Mouse (Mus musculus): ENCODE data around the gene Rhot2. TPM values are rescaled to one million over a fixed set of nuclear protein-coding genes. Genes with fewer than 3 reads are reported as not detected.
A peak's percentile ranks its signal among the peaks of the same experiment; 100 is the strongest.
"Not testable (repeated sequence)": the region's sequence is repeated elsewhere in the genome, so short reads cannot be mapped to it uniquely, and the experiment has no call there.

Gene Rhot2
- polyA plus RNA-seq, 1 experiment, result 122 TPM

DNA sequence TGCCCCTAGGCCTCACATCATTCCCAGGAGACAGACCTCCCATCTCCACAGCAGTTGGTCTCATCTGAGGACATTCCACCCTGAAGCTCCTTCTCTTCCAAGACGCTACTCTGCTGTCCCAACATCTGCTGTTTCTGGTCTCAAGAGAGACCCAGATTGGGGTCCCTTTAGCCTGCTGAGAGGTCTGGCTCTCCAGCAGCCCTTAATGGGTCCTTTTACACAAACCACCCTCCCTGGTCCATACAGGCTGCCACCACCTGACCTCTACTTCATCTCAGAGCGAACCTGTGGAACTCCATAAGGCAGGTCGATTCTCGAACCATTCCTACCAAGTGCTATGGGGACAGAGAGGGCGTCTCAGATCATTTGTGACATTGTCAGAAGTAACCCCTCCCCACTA is 36.6 kb downstream of the Rhot2 start:
- no peak for DNase-seq (ENCODE audit: extremely low spot score in 1 of 2, low spot score in 1 of 2)

DNA sequence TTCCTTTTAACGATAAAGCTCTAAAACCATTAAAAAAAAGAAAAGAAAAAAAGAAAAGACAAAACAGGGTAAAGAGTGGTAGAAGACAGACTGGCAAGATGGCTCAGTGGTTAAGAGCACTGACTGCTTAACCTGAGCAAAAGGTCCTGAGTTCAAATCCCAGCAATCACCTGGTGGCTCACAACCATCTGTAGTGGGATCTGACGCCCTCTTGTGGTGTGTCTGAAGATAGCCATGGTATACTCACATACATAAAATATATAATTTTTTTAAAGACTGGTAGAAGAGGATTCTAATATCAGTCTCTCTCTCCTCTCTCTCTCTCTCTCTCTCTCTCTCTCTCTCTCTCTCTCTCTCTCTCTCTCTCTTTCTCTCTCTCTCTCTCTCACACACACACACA is 37.2 kb downstream of the Rhot2 start:
- DNase-seq (ENCODE audit: extremely low spot score in 1 of 2, low spot score in 1 of 2), result not testable (repeated sequence)

DNA sequence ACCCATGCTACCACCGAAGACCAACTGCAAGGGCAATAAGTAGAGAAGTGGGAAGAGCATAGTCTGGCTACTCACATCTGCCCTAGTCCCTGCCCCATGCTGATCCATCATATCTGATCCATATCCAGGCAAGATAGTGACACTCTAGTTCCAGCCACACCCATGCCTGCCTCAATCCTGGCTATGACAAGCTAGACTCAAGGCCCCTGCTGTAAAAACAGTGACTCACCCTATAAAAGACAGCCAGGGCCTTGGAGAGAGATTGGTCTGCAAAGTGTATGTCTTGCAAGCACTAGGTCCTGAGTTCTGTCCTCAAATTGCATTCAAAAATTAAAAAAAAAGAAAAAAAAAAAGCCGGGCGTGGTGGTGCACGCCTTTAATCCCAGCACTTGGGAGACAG is 38.1 kb downstream of the Rhot2 start:
- DNase-seq (ENCODE audit: extremely low spot score in 1 of 2, low spot score in 1 of 2), result no peak

DNA sequence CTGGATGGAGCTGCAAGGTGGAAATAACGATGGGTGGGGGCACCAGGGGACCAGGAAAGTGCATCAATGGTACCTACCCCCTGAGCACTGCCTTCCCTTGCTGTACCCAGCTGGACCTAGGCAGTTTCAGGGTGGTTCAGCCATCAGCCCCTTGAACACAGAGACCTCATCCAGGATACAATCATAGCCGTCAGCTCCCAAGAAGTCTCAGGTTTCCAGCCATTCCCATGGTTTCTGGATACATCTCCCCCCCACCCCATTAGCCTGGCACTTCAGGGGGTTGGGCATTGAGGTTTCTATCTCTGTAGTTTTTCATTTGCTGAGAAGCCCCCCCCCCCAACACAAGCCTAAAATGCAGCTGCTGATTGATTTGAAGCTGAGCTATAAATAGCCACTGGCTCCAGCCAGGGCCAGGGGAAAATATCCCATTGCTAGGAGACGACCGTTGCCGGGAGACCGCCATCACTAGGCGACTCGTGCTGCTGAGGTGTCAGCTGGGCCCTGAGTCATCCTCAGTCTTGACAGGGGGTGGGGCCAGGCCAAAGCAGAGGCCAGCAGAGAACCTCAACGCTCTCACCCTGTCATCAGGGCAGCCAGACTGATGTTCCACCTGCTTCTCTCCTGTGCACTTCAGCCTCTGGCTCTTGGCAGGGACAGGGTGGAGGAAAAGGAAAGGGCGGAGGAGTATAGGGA is 41.7 kb downstream of the Rhot2 start:
- DNase-seq (ENCODE audit: extremely low spot score in 1 of 2, low spot score in 1 of 2), result peak; percentile 87 to 88

DNA sequence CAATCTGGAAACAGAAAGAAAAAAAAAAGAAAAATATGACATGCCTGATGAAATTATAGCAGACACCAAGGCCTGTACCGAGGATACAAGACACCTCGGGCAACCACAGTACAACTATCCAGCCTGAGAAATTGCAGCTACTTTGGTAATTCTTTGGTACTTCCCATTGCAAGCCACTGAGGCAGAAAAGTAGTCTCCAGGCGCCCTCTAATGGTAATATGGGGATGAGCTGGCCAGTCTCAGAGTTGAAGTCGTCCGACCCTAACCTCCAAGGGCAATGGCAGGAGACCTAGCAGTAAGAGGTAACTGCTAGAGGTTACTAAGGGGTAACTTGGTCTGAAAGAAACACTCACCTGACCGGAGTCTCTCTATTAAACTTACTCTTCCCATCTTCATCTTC is 43.6 kb downstream of the Rhot2 start:
- peak in 1 of 2 experiments; percentile 89 for DNase-seq (ENCODE audit: extremely low spot score in 1 of 2, low spot score in 1 of 2)

DNA sequence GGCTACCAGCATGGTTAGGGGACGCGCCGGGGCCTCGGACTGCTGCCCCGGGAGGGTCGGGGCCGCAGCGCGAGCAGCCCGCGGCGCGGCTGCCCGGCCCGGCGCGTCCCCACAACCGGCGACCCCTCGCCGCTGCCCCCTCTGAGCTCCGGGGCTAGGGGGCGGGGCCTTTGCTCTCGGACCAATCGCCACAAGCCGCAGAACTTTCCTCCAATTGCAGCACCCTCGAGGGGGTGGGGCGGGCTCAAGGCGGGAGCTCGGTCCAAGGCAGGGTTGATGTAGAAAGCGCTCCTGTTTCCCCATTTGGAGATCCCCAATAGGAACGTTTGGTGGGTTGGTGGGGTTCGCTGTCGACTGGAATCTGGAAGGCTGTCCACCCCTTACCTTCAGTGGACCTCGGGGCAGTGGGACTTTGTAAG is 47.7 kb downstream of the Rhot2 start, which contains the start of gene Metrn:
TSS of gene Metrn (minus strand) at position 186 of the 419 bp plus-strand sequence.
- DNase-seq (ENCODE audit: extremely low spot score in 1 of 2, low spot score in 1 of 2), result peak in 1 of 2 experiments; percentile 75

DNA sequence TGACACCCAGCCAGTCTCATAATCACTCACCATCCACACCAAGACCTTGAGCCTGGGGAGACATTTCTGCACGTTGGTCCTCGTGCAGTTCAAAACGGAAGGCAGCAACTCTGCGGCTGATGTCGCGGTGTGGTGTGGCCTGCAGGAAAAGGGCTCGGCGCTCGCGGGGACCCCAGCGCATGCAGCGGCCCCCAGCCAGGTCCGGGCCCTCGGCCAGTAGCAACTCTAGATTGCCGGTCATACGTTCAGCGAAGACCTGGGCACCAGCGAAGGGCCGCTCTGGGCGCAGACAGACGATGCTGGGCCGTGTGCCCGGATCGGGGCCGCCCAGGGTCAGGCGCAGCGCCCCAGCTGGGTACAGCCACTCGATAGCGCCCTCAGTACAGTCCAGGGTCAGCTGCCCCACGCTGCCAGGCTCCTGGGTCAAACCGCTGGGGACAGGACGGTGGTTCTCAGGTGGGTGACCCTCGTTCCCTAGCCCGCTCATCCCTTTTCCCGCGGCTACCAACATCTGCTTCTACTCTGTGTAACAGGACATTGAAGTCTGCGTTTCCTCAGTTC is 48.4 kb downstream of the Rhot2 start:
- DNase-seq (ENCODE audit: extremely low spot score in 1 of 2, low spot score in 1 of 2), result no peak

DNA sequence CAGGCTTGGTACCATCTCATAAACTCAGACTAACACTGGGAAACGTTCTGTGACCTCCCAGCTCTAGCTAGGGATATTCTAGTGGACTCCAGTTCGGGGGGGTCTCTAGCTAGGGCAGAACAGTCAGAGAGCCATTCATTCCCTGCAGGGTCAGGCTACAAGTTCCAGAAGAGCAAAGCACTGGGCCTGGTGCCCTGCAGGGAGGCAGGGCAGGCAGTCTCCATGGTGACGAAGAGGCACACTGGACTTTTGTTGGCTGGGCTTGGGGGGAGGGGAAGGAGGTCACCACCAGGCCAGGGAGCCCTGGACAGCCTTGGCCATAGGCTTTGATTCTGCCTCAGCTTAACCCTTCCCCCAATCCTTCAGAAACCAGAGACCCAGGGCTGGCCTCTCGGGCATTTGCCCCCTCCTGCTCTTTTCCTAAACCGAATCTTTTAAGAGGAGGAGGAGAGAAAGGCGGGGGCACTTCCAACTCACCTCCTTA is 49.0 kb downstream of the Rhot2 start, which contains the start of gene AC134908.4:
TSS of gene AC134908.4 (minus strand) at position 51 of the 484 bp plus-strand sequence.
- peak; percentile 59 to 66 for DNase-seq (ENCODE audit: extremely low spot score in 1 of 2, low spot score in 1 of 2)

DNA sequence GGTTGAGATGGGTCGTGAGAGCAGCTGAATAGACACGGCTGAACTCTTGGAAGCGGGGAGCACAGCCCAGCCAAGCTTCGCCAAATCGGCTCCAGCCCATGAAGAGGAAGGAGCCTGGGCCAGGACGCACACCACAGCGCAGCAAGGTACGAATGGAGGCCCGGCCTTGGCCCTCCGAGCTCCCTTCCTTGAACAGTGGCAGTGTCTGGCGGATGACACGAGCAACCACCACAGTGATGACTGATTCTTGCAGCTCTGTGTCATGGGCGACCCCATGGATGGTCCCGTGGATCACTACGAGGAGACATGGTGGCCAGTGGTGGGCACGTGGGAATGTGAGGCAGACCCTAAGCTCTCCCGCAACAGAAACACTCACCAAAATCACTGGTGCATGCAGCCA is 49.7 kb downstream of the Rhot2 start:
- DNase-seq (ENCODE audit: extremely low spot score in 1 of 2, low spot score in 1 of 2), result no peak

DNA sequence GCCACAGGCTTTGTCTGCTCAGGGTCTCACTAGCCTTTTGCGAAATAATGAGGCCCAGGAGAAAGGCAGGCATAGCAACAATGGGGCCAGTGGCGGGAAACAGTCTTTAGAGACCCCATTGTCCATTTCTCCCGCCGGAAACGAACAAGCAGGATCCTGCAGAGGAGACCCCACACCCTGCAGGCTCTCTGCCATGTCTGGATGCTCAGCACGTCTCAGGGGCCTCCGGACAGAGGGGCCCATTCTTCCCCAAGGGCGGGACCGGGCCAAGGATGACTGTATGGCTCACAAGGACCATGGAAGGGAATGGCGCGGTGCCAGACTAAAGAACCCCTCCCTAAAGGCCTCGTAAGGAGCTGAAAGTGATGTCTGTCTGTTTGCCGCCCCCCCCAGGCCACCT is 50.5 kb downstream of the Rhot2 start:
- DNase-seq (ENCODE audit: extremely low spot score in 1 of 2, low spot score in 1 of 2), result no peak

DNA sequence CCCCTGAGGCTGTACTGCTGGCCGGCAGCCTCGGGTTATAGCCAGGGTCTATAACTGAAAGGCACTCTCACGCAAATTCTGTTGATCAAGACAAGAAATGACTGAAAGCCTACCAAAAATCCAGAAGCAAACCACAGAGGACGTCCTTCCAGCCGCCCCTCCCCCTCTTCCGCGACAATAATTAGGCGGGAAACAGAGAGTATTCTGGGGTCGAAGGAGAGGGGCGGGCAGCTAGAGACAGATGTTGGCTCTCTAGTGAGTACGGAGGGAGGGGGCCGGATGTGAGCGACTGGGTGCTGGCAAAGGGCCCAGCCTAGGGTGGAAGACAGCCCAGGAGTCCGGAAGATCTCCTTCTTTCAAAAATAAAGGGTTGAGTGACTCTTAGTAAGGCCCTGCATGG is 52.0 kb downstream of the Rhot2 start, which contains the start of gene Fam173a:
TSS of gene Fam173a (minus strand) at position 287 of the 400 bp plus-strand sequence.
- DNase-seq (ENCODE audit: extremely low spot score in 1 of 2, low spot score in 1 of 2), result peak in 1 of 2 experiments; percentile 71

DNA sequence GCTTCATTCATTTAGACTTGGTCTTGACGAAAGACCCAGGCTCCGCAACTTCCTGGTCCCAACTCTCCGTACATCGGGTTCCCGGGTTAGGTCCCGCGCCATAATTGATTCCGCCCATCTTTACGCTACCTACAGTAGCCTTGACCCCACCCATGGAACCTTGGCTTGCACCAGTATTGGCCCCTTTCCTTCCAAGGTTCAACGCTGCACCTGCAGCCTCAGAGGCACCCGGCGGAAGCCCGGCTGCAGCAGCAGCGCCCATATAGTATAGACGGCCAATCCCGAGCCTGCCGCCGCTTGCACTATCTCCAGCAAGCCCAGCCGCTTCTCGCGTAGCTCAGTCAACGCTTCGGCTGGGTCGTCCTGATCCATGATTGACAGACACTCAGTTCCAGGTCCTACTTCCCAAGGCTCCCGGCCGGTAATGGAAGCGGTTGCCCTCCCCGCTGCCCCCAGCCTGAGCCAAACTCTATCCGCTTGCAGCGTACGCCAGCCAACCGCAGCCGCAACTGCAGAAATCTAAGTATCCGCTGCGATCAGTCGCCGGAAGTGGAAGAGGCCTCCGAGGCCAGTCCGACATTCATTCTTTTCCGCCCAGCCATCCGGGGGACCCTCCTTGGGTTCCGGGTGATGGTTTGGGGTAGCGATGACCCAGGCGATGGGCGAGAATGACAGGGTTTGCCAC is 52.7 kb downstream of the Rhot2 start:
- peak; percentile 64 to 91 for DNase-seq (ENCODE audit: extremely low spot score in 1 of 2, low spot score in 1 of 2)

DNA sequence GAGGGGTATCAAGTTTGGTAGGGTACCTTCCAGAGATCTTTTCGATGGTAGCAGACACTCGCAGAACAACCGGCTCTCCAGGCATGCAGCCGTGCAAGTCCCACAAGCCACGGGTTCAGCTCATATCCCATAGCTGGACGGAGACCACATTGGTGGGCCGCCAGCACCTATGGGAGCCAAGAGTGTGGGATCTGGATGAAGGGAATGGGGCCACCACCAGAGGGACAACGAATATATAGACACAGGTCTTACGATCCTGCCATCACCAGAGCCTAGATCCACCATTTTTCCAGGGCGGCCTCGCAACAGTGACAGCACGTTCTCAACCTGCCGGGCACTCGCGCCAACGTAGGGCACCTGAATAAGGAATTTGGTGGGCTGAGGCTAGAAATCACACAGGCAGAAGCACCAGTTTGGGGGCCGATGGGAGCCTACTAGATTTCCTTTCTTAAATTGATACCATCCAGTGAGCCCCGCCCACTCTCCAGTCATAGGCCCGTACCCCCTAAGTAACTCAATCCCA is 53.3 kb downstream of the Rhot2 start:
- DNase-seq (ENCODE audit: extremely low spot score in 1 of 2, low spot score in 1 of 2), result no peak

Other genes with a start within 250 kb of the Rhot2 start
- gene Gng13, start 127.7 kb downstream of the Rhot2 start, polyA plus RNA-seq (2012; rRNA removed), result 330 and 335 TPM in 2 replicates
- 2.5 and 2.9 TPM in 2 replicates for gene Chtf18, start 117.4 kb downstream of the Rhot2 start, polyA plus RNA-seq (2012; rRNA removed)
- gene Rpusd1, start 117.2 kb downstream of the Rhot2 start, polyA plus RNA-seq (2012; rRNA removed), result 98.8 and 117 TPM in 2 replicates
- 0.16 and 0.88 TPM in 2 replicates for gene Mslnl, start 108.8 kb downstream of the Rhot2 start, polyA plus RNA-seq (2012; rRNA removed)
- 2.9 and 3.0 TPM in 2 replicates for gene Msln, start 90.5 kb downstream of the Rhot2 start, polyA plus RNA-seq (2012; rRNA removed)
- 35.9 and 38.5 TPM in 2 replicates for gene Narfl, start 71.1 kb downstream of the Rhot2 start, polyA plus RNA-seq (2012; rRNA removed)
- gene Haghl, start 59.2 kb downstream of the Rhot2 start, polyA plus RNA-seq (2012; rRNA removed), result 223 and 246 TPM in 2 replicates
- gene Ccdc78, start 58.3 kb downstream of the Rhot2 start, polyA plus RNA-seq (2012; rRNA removed), result 0.06 and 0.08 TPM in 2 replicates
- gene Fam173a, start 52.0 kb downstream of the Rhot2 start, polyA plus RNA-seq (2012; rRNA removed), result 158 and 169 TPM in 2 replicates
- 1.4 and 2.0 TPM in 2 replicates for gene AC134908.4, start 49.2 kb downstream of the Rhot2 start, polyA plus RNA-seq (2012; rRNA removed)
- gene Metrn, start 47.7 kb downstream of the Rhot2 start, polyA plus RNA-seq (2012; rRNA removed), result 159 and 186 TPM in 2 replicates
- gene Fbxl16, start 35.8 kb downstream of the Rhot2 start, polyA plus RNA-seq (2012; rRNA removed), result 604 and 691 TPM in 2 replicates
- gene Wdr24, start 21.2 kb downstream of the Rhot2 start, polyA plus RNA-seq (2012; rRNA removed), result 34.8 and 40.0 TPM in 2 replicates
- 65.0 and 65.6 TPM in 2 replicates for gene Jmjd8, start 16.0 kb downstream of the Rhot2 start, polyA plus RNA-seq (2012; rRNA removed)
- gene Stub1, start 11.4 kb downstream of the Rhot2 start, polyA plus RNA-seq (2012; rRNA removed), result 272 and 292 TPM in 2 replicates
- gene Rhbdl1, start 7.6 kb downstream of the Rhot2 start, polyA plus RNA-seq (2012; rRNA removed), result 106 and 111 TPM in 2 replicates
- 41.5 and 43.1 TPM in 2 replicates for gene Gm20683, start 3.1 kb downstream of the Rhot2 start, polyA plus RNA-seq (2012; rRNA removed)
- gene Wdr90, start 16.6 kb upstream of the Rhot2 start, polyA plus RNA-seq (2012; rRNA removed), result 33.6 and 39.7 TPM in 2 replicates
- 28.8 and 34.5 TPM in 2 replicates for gene Mcrip2, start 23.9 kb upstream of the Rhot2 start, polyA plus RNA-seq (2012; rRNA removed)
- 74.9 and 79.9 TPM in 2 replicates for gene Mettl26, start 30.2 kb upstream of the Rhot2 start, polyA plus RNA-seq (2012; rRNA removed)
- 0.61 and 0.64 TPM in 2 replicates for gene Wfikkn1, start 36.0 kb upstream of the Rhot2 start, polyA plus RNA-seq (2012; rRNA removed)
- gene Rab40c, start 74.9 kb upstream of the Rhot2 start, polyA plus RNA-seq (2012; rRNA removed), result 63.6 and 75.2 TPM in 2 replicates
- 141 and 146 TPM in 2 replicates for gene Pigq, start 100.1 kb upstream of the Rhot2 start, polyA plus RNA-seq (2012; rRNA removed)
- 0.30 and 1.0 TPM in 2 replicates for gene Nhlrc4, start 100.1 kb upstream of the Rhot2 start, polyA plus RNA-seq (2012; rRNA removed)
- 0.40 and 0.54 TPM in 2 replicates for gene A930017K11Rik, start 107.7 kb upstream of the Rhot2 start, polyA plus RNA-seq (2012; rRNA removed)
- gene Capn15, start 140.9 kb upstream of the Rhot2 start, polyA plus RNA-seq (2012; rRNA removed), result 48.5 and 52.9 TPM in 2 replicates
- gene Rab11fip3, start 224.7 kb upstream of the Rhot2 start, polyA plus RNA-seq (2012; rRNA removed), result 98.1 and 98.7 TPM in 2 replicates
- gene Decr2, start 245.5 kb upstream of the Rhot2 start, polyA plus RNA-seq (2012; rRNA removed), result 39.6 and 41.5 TPM in 2 replicates

All from frontal cortex, adult 2 months (tissue).